Mouse (Mus musculus) liver, embryonic 12.5 days (tissue): ENCODE measurements around the gene Epha8. TPM values are rescaled to one million over a fixed set of nuclear protein-coding genes. Genes with fewer than 3 reads are reported as not detected.

Experiments
- ATAC-seq: fragments of 200-750 bp; cut with Nextera tagmentation; 2 replicates; pipeline ENCODE4 v1.8.0; 2017; ENCODE audit warnings: moderate number of reproducible peaks, mild to moderate bottlenecking, moderate library complexity
- H3K27ac ChIP-seq: fragments of 300-500 bp; sonication (generic); 2 replicates; pipeline ENCODE4 v1.5.1; 2016; ENCODE audit warnings: mild to moderate bottlenecking
- H3K27me3 ChIP-seq: fragments of 300-500 bp; sonication (generic); replicated peaks from 2 replicates; pipeline ENCODE4 v1.6.1; 2016; ENCODE audit warnings: mild to moderate bottlenecking, moderate library complexity
- H3K36me3 ChIP-seq: fragments of 300-500 bp; sonication (generic); 2 replicates; pipeline ENCODE4 v1.6.1; 2016; ENCODE audit warnings: mild to moderate bottlenecking, moderate library complexity
- H3K4me1 ChIP-seq: fragments of 300-500 bp; sonication (generic); 2 replicates; pipeline ENCODE4 v1.6.1; 2016
- H3K4me2 ChIP-seq: fragments of 300-500 bp; sonication (generic); 2 replicates; pipeline ENCODE4 v1.6.1; 2016; ENCODE audit warnings: mild to moderate bottlenecking, moderate library complexity
- H3K4me3 ChIP-seq: fragments of 300-500 bp; sonication (generic); 2 replicates; pipeline ENCODE4 v1.5.1; 2016; ENCODE audit warnings: mild to moderate bottlenecking, moderate library complexity
- H3K9ac ChIP-seq: fragments of 300-500 bp; sonication (generic); 2 replicates; pipeline ENCODE4 v1.6.1; 2016; ENCODE audit warnings: mild to moderate bottlenecking, moderate library complexity
- H3K9me3 ChIP-seq: fragments of 300-500 bp; sonication (generic); replicated peaks from 2 replicates; pipeline ENCODE4 v1.6.1; 2016; ENCODE audit warnings: mild to moderate bottlenecking, moderate library complexity
- WGBS: fragments of 180-500 bp; shearing (Covaris S2); methylation state at CpG from one replicate; pipeline ENCODE4 v1.1.7; 2016; ENCODE audit not compliant: insufficient replicate concordance; 5-methylcytosine and 5-hydroxymethylcytosine counted together
- polyA plus RNA-seq: library from polyadenylated mRNA; unstranded; fragments of >200 nt; fragmentation: Nextera tagmentation; extraction: Ambion mirVana; gene quantifications from 2 replicates; pipeline ENCODE4 v1.2.1, GENCODE M21; 2016

Gene Epha8
- polyA plus RNA-seq, 1 experiment from 2014 or later, result 0.11 TPM

DNA sequence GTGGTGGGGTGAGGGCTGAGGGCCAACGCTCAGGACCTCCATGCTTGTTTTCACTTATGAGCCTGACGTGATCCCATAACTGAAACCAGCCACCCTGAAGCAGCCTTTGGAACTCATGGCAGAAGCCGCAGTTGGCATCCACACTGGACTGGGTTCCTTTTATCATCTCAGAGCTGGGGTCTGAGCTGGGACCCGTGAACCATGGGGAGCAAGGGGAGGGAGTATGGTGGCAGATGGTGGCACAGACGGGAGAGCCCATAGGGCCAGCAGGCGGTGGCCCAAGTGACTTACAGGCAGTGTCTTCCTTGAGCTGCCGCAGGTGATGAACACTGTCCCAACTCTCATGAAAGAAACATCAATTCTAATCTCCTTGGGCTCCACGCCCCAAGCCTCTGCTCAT, 37.8 kb downstream of the Epha8 start:
- no peak overlapping the region for H3K9ac ChIP-seq
- no peaks in the 10 kb centered on the region for H3K9me3 ChIP-seq
- no peak overlapping the region for H3K27ac ChIP-seq
- WGBS, result 75% methylated on average over 8 of the region's 8 CpGs
- no peaks in the 10 kb centered on the region for H3K4me1 ChIP-seq
- peaks cover 22% of the 10 kb centered on the region for H3K27me3 ChIP-seq
- no peak overlapping the region for H3K4me2 ChIP-seq
- no peak for ATAC-seq
- no peaks in the 10 kb centered on the region for H3K36me3 ChIP-seq
- H3K4me3 ChIP-seq, result no peak overlapping the region

DNA sequence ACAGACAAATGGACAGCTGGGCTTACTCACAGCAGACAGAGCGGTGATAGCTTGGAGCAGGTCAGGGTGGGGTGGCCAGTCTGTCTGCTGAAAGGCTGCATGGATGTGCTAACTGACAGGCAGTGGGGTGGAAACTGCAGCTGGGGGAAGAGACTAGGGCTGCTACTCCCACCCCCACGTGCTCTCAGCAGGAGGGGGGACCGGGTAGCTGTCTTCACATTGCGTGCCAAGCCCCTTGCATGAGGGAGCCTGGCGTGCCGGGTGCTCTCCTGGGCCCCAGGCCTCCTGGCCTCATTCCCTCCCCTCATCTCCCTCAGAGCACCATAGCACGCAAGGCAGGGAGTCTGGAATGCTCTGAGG, 39.5 kb downstream of the Epha8 start:
- WGBS, result 35% methylated on average over 7 of the region's 7 CpGs
- no peaks in the 10 kb centered on the region for H3K9me3 ChIP-seq
- H3K27me3 ChIP-seq, result peaks cover 32% of the 10 kb centered on the region
- no peak overlapping the region for H3K27ac ChIP-seq
- no peak overlapping the region for H3K4me3 ChIP-seq
- H3K9ac ChIP-seq, result no peak overlapping the region
- no peaks in the 10 kb centered on the region for H3K36me3 ChIP-seq
- H3K4me1 ChIP-seq, result no peaks in the 10 kb centered on the region
- H3K4me2 ChIP-seq, result no peak overlapping the region
- no peak for ATAC-seq

DNA sequence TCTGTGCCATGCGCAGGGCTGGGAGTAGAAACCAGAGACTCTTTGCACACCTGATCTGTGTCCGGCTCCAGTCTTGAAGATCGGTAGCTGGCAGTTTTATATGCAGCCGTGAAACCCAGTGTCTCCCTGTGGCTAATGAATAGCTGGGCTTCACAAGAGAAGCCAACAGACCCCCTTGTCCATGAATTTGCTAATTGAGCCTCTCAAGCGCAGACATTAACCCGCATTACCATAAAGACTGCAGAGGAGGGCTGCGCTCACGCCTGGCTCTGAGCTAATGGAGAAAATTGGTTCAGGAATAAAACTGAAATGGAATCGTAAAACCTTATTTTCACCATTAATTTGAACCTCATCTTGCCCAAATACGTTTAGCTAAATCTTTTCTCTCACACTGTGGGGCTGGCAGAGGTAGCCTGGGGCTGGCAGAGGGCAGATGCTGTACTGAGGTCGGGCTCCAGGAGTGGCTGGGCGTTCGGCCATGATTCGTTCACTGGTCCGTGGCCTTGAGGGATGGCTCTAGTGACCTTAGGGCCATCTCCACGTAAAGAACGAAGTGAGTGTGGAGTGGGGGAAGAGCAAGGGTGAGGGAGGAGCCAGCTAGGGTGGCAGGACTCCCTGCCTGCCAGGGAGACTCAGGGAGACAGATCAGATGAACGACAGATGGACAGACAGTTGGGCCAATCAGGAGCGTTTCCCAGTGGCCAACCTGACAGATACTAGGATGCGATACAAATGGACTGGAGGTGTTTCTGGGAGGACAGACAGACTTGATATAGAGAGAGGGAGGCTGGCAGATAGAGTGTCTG, 40.1 kb downstream of the Epha8 start:
- H3K4me2 ChIP-seq, result no peak overlapping the region
- H3K27ac ChIP-seq, result no peak overlapping the region
- WGBS, result 66% methylated on average over 20 of the region's 20 CpGs
- H3K36me3 ChIP-seq, result no peaks in the 10 kb centered on the region
- no peak overlapping the region for H3K4me3 ChIP-seq
- H3K27me3 ChIP-seq, result peaks cover 38% of the 10 kb centered on the region
- no peak for ATAC-seq
- no peak overlapping the region for H3K9ac ChIP-seq
- no peaks in the 10 kb centered on the region for H3K4me1 ChIP-seq
- no peaks in the 10 kb centered on the region for H3K9me3 ChIP-seq

DNA sequence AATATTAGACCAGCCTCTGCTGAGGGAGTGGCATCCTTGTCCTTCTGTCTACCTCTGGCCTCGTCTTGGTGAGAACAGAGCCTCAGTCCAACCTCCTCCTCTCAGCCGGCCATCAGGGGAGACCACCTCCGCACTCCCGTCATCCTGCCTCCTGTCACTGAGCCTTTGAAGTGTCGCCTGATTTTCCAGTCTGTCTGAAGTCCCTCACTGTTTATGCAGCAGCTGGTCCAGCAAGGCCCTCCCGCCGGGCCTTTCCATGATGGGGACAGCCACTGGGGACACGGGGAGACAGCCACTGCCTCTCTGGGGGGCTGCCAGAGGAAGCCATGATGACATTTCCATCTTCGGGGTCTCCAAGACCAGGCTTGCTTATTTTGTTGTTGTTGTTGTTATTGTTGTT, 43.8 kb downstream of the Epha8 start:
- ATAC-seq, result no peak
- no peak overlapping the region for H3K27ac ChIP-seq
- H3K9ac ChIP-seq, result no peak overlapping the region
- peaks cover 68% of the 10 kb centered on the region for H3K27me3 ChIP-seq
- H3K36me3 ChIP-seq, result no peaks in the 10 kb centered on the region
- 33% methylated on average over 9 of the region's 9 CpGs for WGBS
- no peak overlapping the region for H3K4me2 ChIP-seq
- H3K4me3 ChIP-seq, result no peak overlapping the region
- no peaks in the 10 kb centered on the region for H3K9me3 ChIP-seq
- no peaks in the 10 kb centered on the region for H3K4me1 ChIP-seq

DNA sequence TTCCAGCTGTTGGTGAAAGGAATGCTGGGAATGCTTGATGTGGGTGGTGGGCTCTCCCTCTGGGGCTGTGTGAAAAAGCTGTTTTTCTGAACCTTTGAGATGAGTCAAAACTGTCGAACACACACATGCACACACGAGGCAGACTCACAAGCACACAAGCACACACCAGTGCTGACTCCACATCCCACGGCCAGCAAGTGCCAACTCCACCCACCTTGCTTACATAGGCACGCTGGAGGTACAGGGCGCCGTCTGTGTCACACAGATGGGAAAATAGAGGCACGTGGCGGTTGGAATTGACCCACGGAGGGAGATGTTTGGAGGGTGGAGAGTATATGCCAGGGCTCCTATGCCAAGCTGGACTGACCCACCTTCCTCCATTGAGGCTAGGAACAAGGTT, 44.8 kb downstream of the Epha8 start:
- 38% methylated on average over 9 of the region's 9 CpGs for WGBS
- H3K9me3 ChIP-seq, result no peaks in the 10 kb centered on the region
- H3K4me2 ChIP-seq, result no peak overlapping the region
- no peak overlapping the region for H3K9ac ChIP-seq
- H3K4me1 ChIP-seq, result no peaks in the 10 kb centered on the region
- peaks cover 76% of the 10 kb centered on the region for H3K27me3 ChIP-seq
- H3K36me3 ChIP-seq, result no peaks in the 10 kb centered on the region
- no peak for ATAC-seq
- no peak overlapping the region for H3K4me3 ChIP-seq
- H3K27ac ChIP-seq, result no peak overlapping the region

DNA sequence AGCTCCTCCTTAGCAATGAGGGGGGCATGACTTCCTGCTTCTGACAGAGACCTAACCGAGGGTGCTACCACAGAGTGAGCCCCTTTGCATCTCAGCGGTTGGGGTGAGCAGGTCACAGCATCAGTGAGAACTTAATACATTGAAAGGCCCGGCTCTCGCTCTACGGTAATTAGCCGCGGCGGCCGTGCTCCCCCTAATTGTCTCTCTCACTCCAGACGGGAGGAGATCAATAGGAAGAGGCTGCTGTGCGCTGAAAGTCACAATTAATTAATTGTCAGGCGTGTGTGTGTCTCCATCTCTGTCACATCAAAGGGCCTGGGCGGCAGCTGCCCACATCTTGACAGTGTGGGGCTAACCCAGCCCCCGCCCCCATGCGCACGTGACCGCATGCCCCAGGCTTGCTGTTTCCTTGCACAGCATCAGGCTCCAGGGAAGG, 45.4 kb downstream of the Epha8 start:
- H3K27ac ChIP-seq, result no peak overlapping the region
- no peaks in the 10 kb centered on the region for H3K4me1 ChIP-seq
- H3K27me3 ChIP-seq, result peaks cover 82% of the 10 kb centered on the region
- no peaks in the 10 kb centered on the region for H3K9me3 ChIP-seq
- H3K4me2 ChIP-seq, result no peak overlapping the region
- no peak overlapping the region for H3K4me3 ChIP-seq
- WGBS, result 15% methylated on average over 17 of the region's 17 CpGs
- no peaks in the 10 kb centered on the region for H3K36me3 ChIP-seq
- no peak for ATAC-seq
- H3K9ac ChIP-seq, result no peak overlapping the region

DNA sequence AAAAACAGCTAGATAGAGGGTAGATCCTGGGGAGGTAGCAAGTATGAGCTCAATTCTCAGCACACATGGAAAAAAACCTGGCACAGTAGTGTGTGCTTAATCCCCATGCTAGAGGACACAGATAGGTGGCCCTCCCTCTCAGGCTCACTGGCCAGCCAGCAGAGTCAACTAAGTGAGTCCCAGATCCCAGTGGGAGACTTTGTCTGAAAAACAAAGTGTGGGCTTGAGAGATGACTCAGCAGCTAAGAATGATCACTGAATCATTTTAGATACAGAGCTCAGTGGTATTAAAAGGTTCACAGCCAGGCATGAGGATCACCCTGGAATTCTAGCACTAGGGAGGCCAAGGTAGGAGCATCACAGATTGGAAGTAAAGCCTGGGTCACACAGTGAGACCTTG, 48.8 kb downstream of the Epha8 start:
- Histone ChIP-seq H3K36me3 (no peaks in the 10 kb centered on the region), H3K4me1 (no peaks in the 10 kb centered on the region), H3K9ac (no peak overlapping the region), H3K27me3 (peaks cover 87% of the 10 kb centered on the region), H3K4me3 (no peak overlapping the region), H3K27ac (no peak overlapping the region), H3K9me3 (no peaks in the 10 kb centered on the region), H3K4me2 (no peak overlapping the region)
- no peak for ATAC-seq

DNA sequence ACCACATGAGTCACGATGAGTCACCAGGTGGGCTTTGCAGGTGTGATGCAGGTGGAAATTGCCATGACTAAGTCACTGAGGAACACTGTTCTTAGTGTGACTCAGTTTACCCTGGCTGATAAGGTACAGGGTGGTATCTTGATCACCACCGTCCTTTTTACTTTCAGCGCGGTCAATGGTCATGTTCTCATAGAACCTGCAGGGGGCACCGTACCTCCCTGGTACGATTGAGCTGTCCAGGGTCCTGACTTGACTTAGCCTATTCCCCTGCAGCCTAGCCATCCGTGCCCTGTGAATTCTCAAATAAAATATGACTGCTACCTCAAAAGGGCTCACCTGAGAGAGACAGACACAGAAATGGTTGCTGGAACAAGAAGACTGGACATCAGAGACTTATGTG, 49.6 kb downstream of the Epha8 start:
- 12% methylated on average over 7 of the region's 7 CpGs for WGBS
- Histone ChIP-seq H3K9ac (no peak overlapping the region), H3K4me3 (no peak overlapping the region), H3K27ac (no peak overlapping the region), H3K4me2 (no peak overlapping the region), H3K27me3 (peaks cover 87% of the 10 kb centered on the region), H3K9me3 (no peaks in the 10 kb centered on the region), H3K4me1 (no peaks in the 10 kb centered on the region), H3K36me3 (no peaks in the 10 kb centered on the region)
- ATAC-seq, result no peak

DNA sequence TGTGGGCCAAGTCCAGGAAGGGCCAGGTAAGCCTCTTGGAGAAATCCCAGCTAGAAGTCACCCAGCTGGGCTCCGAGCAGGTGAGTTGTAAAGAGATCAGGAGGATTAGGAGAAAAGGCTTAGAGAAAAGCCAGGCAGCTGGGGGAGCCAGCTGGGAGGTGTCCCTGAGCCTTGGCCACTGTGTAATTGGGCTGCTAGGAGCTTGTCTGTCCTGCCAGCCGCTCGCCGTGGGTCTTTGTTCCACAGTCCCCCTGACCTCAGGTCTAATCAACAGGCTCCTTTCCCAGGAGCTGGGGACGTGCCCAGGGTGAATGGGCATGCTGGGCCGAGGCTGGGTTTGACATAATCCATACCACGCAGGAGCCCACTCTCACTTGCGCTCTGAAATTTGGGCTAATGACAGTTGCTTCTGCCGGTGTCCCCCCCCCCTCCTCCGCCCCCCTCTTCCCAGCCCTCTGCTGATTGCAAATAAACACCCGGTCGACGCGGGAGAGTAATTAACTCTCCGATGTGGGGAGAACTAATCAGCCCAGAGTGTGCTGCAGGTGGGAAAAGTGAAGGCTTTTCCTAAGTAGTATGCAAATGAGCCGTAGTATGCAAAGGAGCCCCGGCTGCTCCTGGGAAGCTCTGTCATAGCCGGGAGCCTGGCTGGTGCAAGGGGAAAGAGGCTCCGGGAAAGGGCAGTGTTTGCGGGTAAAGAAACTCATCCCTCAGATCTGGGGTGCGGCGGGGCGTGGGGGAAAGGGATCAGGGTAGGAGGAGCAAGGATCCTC, 51.7 kb downstream of the Epha8 start:
- no peak for ATAC-seq
- WGBS, result 7% methylated on average over 23 of the region's 23 CpGs

DNA sequence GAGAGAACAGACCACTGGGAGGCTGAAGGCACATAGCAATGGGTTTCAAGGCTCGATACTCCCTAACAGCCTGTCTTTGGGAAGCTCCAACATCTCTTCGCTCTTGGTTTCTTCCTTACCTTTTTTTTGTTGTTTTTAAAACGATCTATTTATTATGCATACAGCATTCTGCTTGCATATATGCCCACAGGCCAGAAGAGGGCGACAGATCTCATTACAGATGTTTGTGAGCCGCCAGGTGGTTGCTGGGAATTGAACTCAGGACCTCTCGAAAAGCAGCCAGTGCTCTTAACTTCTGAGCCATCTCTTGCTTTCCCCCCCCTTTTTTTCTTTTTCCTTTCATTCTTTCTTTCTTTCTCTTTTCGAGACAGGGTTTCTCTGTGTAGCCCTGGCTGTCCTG, 57.5 kb downstream of the Epha8 start:
- Histone ChIP-seq H3K9ac (no peak overlapping the region), H3K4me2 (no peak overlapping the region), H3K4me1 (no peaks in the 10 kb centered on the region), H3K27me3 (peaks cover 65% of the 10 kb centered on the region), H3K9me3 (no peaks in the 10 kb centered on the region), H3K36me3 (no peaks in the 10 kb centered on the region), H3K4me3 (no peak overlapping the region), H3K27ac (no peak overlapping the region)
- 51% methylated on average over 7 of the region's 7 CpGs for WGBS
- no peak for ATAC-seq

More for the DNA sequence above, 51.7 kb downstream of the Epha8 start:
- H3K4me3 ChIP-seq, result no peak overlapping the region
- H3K27me3 ChIP-seq, result peaks cover 67% of the 10 kb centered on the region
- no peak overlapping the region for H3K9ac ChIP-seq
- H3K4me2 ChIP-seq, result no peak overlapping the region
- no peaks in the 10 kb centered on the region for H3K36me3 ChIP-seq
- no peak overlapping the region for H3K27ac ChIP-seq
- H3K4me1 ChIP-seq, result no peaks in the 10 kb centered on the region
- no peaks in the 10 kb centered on the region for H3K9me3 ChIP-seq

DNA sequence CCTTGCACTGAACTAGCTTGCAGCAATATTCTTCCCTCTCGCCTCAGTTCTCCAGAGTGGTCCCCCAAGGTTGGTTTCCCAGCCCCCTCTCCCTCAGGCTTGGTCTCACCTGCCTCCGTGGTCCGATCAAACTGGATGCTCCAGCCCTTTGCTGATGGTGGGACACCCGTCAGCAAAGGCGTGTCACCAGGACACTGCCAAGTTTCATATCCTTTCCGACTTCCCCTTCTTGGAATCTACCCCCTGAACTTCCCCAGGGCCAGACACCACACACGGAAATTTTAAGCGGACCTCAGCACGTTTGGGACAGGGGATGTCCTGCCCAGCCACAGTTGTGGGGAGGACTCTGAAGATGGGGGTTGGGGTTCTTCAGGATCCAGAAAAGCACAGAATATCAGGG, 58.0 kb downstream of the Epha8 start, which contains the start of gene C1qa:
C1qa (minus strand) TSS at position 167 of the 400 bp plus-strand sequence.
- no peak within 1 kb of the TSS for H3K27ac ChIP-seq
- H3K9me3 ChIP-seq, result no peaks in the 10 kb centered on the region
- WGBS, result 60% methylated on average over 9 of the region's 9 CpGs
- no peak within 1 kb of the TSS for H3K4me2 ChIP-seq
- no peaks in the 10 kb centered on the region for H3K4me1 ChIP-seq
- H3K36me3 ChIP-seq, result no peaks in the 10 kb centered on the region
- H3K9ac ChIP-seq, result no peak within 1 kb of the TSS
- H3K4me3 ChIP-seq, result no peak within 1 kb of the TSS
- peaks cover 63% of the 10 kb centered on the region for H3K27me3 ChIP-seq
- ATAC-seq, result no peak

DNA sequence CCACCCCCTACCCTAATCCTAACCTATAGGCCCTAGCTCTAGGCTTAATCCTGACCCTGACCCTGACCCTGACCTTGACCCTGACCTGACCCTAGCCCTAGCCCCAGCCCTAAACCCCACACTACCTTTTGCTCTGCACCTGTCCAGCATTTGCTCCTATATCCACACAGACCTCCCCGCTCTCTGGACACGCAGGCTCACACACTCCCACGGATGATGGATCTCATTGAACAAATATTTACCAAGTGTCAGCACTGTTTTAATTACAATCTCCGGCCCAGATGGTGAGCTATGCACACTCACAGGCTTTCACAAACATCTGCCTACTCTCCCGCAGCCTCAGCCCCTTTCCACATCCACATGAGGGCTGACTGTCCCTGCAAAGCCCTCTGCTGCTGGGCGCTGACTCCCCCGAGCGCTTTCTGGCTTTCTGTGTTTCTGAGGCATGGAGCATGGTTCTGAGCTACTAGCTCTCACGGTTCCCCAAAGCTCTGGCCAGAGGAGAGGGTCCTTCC, 58.5 kb downstream of the Epha8 start:
- peaks cover 60% of the 10 kb centered on the region for H3K27me3 ChIP-seq
- ATAC-seq, result no peak
- no peak overlapping the region for H3K9ac ChIP-seq
- H3K27ac ChIP-seq, result no peak overlapping the region
- H3K4me1 ChIP-seq, result no peaks in the 10 kb centered on the region
- WGBS, result 53% methylated on average over 9 of the region's 9 CpGs
- H3K4me2 ChIP-seq, result no peak overlapping the region
- no peak overlapping the region for H3K4me3 ChIP-seq
- H3K36me3 ChIP-seq, result no peaks in the 10 kb centered on the region
- H3K9me3 ChIP-seq, result no peaks in the 10 kb centered on the region
